Mouse (Mus musculus): ENCODE data around the gene Serinc1.

The Serinc1 gene

DNA sequence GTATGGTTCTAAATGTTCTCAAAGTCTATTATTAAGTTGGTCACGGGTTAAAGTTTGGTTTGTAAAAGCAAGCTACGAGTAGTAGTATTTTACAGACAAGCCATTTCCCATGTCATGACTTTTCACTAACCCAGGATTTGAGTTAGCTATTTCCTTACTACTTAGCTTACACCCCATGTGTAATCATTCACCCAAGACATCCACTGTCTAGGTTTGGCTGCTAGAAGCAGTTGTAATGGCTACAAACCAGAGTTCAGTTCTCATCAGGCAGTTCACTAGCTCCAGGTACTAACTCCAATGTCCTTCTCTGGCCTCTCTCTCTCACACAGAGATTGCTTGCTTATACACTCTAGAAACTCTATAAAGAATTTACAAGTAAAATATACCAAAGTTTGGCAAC, 17.7 kb downstream of the Serinc1 start:
- no peaks in the 10 kb centered on the region for H3K27me3 ChIP-seq (ENCODE audit: control insufficient read depth, insufficient read depth, low read length, poor library complexity, severe bottlenecking)

DNA sequence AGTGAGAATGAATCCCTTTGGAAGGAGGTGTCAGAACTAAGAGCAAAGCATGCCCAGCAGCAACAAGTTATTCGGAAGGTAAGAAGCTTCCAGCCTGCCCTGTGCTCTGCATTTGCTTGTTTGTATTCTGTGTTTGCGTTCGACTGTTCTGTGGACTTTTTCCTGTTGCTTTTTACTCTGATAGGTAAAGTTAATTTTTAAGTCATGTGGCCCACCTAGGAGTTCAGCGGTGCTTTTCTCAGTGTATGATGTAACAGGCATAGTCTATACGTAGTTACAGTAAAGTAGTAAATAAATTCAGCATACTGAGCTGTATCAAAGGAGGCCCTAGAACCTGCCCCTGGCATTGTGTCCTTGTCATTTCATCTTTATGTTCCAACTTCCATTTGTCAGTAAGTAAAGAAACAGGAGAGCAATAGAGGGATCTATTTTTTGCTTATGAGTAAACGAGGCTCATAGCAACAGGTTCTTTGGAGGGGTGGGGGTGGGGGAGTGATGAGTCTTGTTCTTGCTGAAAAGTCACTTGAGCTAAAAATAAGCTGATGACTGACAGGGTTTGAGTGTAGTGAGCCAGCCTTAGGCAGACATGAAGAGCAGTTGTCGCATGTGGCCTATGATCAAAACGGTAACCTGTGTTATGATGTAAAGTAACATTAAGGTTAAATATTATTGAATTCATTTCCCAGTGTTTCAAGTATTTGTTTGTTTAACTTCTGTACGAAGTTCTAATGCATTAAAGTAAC, 32.7 kb downstream of the Serinc1 start:
- no peaks in the 10 kb centered on the region for H3K36me3 ChIP-seq (ENCODE audit: control insufficient read depth, insufficient read depth, low read length, poor library complexity, severe bottlenecking)
- H3K27me3 ChIP-seq (ENCODE audit: control insufficient read depth, insufficient read depth, low read length, poor library complexity, severe bottlenecking), result no peaks in the 10 kb centered on the region
- no peak for DNase-seq (ENCODE audit: low read depth, low spot score)

More for the DNA sequence above, 17.7 kb downstream of the Serinc1 start:
- DNase-seq (ENCODE audit: low read depth, low spot score), result no peak
- H3K36me3 ChIP-seq (ENCODE audit: control insufficient read depth, insufficient read depth, low read length, poor library complexity, severe bottlenecking), result peaks cover 10% of the 10 kb centered on the region; the same call in 1 of the 2 replicates

DNA sequence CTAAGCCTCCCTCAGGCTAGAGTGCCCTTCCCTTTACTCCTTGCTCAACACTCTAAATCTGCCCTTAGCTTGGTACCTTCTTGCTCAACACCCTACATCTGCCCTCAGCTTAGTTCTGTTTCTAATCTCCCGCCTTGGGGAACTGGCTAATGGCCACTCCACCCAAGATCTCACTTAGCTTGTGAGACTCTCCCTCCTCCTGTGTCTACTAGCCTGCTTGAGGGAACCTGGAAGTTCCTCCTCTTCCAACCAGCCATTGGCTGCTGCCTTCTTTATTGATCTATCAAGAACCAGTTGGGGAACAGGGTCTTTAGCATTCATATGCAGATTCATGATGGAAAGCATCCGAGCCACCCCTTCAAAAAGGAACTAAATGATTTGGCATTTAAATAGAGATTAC, 40.3 kb downstream of the Serinc1 start:
- Histone ChIP-seq H3K27me3 (ENCODE audit: control insufficient read depth, insufficient read depth, low read length, poor library complexity, severe bottlenecking) (no peaks in the 10 kb centered on the region), H3K36me3 (ENCODE audit: control insufficient read depth, insufficient read depth, low read length, poor library complexity, severe bottlenecking) (no peaks in the 10 kb centered on the region)
- DNase-seq (ENCODE audit: low read depth, low spot score), result no peak

DNA sequence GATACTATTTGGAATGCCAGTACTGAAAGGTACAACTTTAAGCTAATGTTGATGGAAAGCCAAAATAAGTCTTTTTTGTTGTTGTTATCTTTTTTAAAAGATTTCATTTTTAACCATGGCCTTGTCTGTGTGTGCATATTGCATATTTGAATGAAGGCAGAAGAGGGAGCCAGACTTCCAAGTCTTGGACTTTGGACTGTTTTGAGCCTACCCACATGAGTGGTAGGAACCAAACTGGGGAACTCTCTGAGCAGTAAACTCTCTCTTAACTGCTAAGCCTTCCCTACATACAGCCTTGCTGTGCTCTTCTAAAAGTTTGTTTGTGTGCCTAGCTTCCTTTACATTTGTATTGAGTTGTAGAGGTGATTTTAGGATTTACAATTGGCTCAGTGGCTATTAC, 43.7 kb downstream of the Serinc1 start:
- no peak for DNase-seq (ENCODE audit: low read depth, low spot score)
- no peaks in the 10 kb centered on the region for H3K36me3 ChIP-seq (ENCODE audit: control insufficient read depth, insufficient read depth, low read length, poor library complexity, severe bottlenecking)
- no peaks in the 10 kb centered on the region for H3K27me3 ChIP-seq (ENCODE audit: control insufficient read depth, insufficient read depth, low read length, poor library complexity, severe bottlenecking)

DNA sequence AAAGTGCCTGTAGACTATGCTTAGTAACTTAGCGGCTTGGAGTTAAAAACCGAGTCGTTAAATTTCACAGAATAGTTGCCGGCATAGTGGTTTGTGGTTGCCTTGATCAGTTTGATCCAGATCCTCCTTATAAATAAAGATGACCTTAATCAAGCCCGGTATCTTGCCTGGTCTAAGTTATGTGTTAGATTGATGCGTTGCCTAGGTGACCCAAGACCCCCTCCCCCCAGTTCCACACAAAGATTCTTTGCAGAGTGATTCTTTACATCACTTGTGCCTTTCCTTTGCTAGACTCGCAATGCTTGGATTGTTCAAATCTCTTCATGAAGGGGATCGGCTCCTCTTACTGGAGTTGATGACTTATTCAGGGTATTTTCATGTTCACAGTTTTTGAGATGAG, 45.1 kb downstream of the Serinc1 start:
- DNase-seq (ENCODE audit: low read depth, low spot score), result peak; percentile 22

DNA sequence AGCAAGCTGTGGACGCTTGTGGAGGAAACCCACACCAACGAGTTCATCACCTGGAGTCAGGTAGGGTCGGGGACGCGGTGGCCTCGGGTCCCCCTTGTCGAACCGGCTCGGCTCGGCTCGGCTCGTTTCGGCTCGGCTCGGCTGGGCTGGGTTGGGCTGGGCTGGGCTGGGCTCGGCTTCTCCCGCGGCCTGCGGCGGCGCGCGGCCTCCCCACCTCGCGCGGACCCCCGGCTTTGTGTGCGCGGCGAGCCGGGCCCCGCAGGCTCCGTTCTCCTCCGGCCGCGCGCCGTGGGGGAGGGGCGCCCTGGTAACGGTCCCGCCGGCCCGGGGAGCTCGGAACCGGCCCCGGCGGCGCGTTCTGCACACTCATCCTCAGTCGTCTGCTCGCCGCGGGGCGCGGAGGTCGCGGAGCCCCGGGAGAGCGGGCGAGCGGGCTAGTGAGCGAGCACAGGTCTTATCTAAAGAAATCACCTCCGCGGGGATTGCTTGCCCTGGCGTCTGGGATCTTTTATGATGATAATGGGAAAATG, 45.7 kb downstream of the Serinc1 start:
- no peak for DNase-seq (ENCODE audit: low read depth, low spot score)
- Histone ChIP-seq H3K36me3 (ENCODE audit: control insufficient read depth, insufficient read depth, low read length, poor library complexity, severe bottlenecking) (no peaks in the 10 kb centered on the region), H3K27me3 (ENCODE audit: control insufficient read depth, insufficient read depth, low read length, poor library complexity, severe bottlenecking) (no peaks in the 10 kb centered on the region)

More for the DNA sequence above, 45.1 kb downstream of the Serinc1 start:
- Histone ChIP-seq H3K36me3 (ENCODE audit: control insufficient read depth, insufficient read depth, low read length, poor library complexity, severe bottlenecking) (no peaks in the 10 kb centered on the region), H3K27me3 (ENCODE audit: control insufficient read depth, insufficient read depth, low read length, poor library complexity, severe bottlenecking) (no peaks in the 10 kb centered on the region)

DNA sequence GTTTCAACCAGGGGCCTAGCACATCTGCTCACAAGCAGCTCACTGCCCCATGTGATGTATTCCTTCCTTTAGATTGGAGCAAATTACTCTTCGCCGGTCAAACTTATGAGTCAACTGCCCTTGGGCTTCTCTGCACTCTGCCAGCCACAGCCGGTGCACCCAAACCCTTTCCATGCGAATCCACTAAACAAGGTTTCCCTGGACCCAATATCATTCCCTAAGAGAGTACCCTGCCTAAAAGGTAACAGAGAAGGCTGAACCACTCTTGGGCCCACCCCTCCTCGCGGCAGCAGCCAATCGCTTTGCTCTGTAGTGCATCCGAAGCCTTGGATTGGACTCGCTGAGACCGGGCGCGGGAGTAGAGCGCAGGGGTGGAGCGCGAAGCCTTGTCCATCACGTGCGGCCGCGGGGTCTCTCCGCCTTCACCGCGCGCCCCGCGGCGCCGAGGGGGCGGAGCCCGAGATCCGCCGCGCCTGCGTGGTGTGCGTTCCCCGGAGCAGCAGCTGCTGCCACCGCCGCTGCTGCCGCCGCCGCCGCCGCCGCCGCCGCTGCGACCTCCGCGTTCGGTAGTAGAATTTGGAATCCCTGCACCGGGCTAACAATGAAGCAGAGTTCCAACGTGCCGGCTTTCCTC, 46.3 kb downstream of the Serinc1 start, which contains the start of gene Hsf2:
Gene Hsf2, plus strand, starts transcription at position 478 of the 634 bp plus-strand sequence.
- H3K27me3 ChIP-seq (ENCODE audit: control insufficient read depth, insufficient read depth, low read length, poor library complexity, severe bottlenecking), result no peaks in the 10 kb centered on the region
- DNase-seq (ENCODE audit: low read depth, low spot score), result peak; percentile 96
- H3K36me3 ChIP-seq (ENCODE audit: control insufficient read depth, insufficient read depth, low read length, poor library complexity, severe bottlenecking), result no peaks in the 10 kb centered on the region

DNA sequence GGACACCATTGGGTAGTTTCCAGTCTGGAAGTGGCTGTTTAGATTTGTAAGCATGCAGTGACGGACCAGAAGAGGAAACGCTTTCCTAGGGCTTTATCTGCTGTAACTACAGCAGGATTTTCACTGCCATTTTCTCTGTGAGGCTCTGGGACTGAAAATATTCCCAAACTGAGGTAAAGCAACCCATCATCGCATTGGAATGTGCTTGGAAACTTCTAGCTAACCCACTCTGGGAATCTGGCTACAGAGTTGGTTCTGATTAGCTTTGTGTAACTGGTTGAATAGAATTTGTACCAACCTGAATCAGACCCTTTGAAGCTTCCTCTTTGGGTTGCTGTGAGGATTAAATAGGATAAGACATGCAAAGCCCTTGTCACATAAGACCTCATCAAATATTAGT, 47.6 kb downstream of the Serinc1 start:
- Histone ChIP-seq H3K27me3 (ENCODE audit: control insufficient read depth, insufficient read depth, low read length, poor library complexity, severe bottlenecking) (no peaks in the 10 kb centered on the region), H3K36me3 (ENCODE audit: control insufficient read depth, insufficient read depth, low read length, poor library complexity, severe bottlenecking) (no peaks in the 10 kb centered on the region)
- DNase-seq (ENCODE audit: low read depth, low spot score), result no peak

DNA sequence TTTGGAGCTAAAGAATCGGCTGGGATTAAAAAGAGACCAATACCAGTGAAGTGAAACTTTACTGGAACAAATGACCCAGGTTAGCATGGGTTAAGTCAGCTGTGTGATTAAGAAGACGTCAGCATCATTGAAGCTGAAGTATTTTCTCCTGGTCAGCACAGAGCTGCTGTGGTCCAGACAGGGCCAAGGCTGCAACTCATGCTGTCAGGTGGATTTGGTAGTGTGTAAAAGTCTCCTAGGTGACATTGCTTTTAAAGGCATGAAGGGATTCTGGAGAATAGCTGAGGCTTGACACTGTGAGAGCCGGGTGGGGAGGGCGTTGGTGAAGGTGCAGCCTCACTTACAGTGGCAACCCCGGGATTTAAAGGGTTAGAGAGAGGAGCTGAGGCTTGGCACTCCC, 50.6 kb downstream of the Serinc1 start:
- no peaks in the 10 kb centered on the region for H3K36me3 ChIP-seq (ENCODE audit: control insufficient read depth, insufficient read depth, low read length, poor library complexity, severe bottlenecking)
- no peak for DNase-seq (ENCODE audit: low read depth, low spot score)
- no peaks in the 10 kb centered on the region for H3K27me3 ChIP-seq (ENCODE audit: control insufficient read depth, insufficient read depth, low read length, poor library complexity, severe bottlenecking)

DNA sequence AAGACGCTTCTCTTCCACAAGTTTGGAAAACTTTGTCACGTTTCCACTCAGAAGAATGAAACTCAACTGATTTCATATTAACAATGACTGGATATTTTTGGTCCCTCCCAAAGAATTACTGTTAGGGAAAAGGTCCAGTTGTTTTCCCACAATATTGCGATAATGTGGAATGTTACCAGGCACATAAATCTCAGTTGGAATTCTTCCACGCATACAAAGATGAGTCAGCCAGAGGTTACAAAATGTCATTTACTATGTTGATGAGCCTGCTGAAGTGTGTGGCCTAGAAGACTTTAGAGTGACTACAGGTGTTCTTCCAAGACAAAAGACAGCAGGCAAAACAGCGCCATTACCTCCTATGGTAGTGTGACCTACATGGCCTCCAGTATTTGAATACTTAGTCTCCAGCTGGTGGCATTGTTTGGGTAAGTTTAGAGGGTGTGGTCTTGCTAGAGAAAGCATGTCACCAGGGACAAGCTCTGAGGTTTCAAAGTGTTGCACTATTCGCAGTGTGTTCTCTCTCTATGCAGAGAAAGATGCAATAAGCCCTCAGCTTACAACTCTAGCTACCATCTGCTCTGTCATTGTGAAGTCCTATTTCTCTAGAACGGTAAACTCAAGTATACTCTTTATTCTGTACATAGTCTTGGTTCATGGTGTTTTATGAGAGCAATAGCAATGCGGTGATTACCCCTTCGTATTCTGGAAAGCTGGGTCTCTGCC, 55.0 kb downstream of the Serinc1 start:
- DNase-seq (ENCODE audit: low read depth, low spot score), result no peak
- no peaks in the 10 kb centered on the region for H3K27me3 ChIP-seq (ENCODE audit: control insufficient read depth, insufficient read depth, low read length, poor library complexity, severe bottlenecking)
- no peaks in the 10 kb centered on the region for H3K36me3 ChIP-seq (ENCODE audit: control insufficient read depth, insufficient read depth, low read length, poor library complexity, severe bottlenecking)

All from splenic B cell, adult 2 months (primary cell).